Mouse (Mus musculus): ENCODE measurements around the gene Ciapin1. TPM values are rescaled to one million over a fixed set of nuclear protein-coding genes. Genes with fewer than 3 reads are reported as not detected.

The Ciapin1 gene
- polyA plus RNA-seq, 1 experiment from 2014 or later: 154 TPM

DNA sequence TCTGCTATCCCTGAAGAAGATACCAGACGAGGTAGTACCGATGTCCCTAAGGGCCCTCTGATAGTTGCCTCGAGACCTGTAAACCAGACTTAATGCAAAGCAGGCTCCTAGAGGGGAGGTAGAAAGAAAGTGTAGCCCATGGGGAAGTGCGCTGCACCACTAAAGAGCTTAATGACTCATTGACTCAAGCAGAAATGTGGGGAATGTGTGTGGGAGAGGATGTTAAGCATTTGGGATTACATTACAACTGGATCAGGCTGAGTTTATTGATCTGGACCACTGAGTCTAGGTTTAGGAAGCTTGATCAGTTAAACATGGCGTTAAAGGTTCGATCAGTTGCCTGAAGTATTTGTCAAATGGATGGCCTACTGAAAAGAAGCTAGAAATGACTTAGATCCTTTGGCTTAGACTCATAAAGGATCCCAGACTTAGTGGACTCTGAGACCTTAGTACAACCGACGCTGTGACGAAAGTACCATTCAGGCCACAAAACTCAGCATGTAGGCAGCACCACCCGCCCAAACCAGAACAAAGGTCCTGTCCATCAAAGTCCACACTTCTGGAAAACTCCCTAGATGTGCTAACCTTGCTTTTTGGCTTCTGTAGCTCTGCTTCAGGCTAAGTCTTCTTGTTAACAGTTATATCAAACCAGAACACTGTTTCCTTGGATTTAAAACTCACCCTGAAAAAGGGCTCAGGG, 48.8 kb downstream of the Ciapin1 start:
- DNase-seq (ENCODE audit: low spot score, missing footprints) (peak; percentile 89), ATAC-seq (ENCODE audit: low FRiP score) (no peak; the same call in 1 of the 2 replicates)
- no peaks in the 10 kb centered on the region for H3K9me3 ChIP-seq (ENCODE audit: control insufficient read depth, low read length)
- peaks cover 15% of the 10 kb centered on the region for H3K4me1 ChIP-seq (ENCODE audit: control insufficient read depth, insufficient read depth, low read length)
- 28% methylated on average over 10 of the region's 10 CpGs for WGBS
- H3K9ac ChIP-seq (ENCODE audit: low read length): no peak overlapping the region
- no peaks in the 10 kb centered on the region for H3K27me3 ChIP-seq (ENCODE audit: control insufficient read depth, insufficient read depth, low read length)
- H3K4me2 ChIP-seq: no peak overlapping the region
- peak overlapping the region; percentile 25; the same call in 1 of the 2 replicates for H3K27ac ChIP-seq (ENCODE audit: low read depth, low read length)
- no peak overlapping the region for H3K4me3 ChIP-seq (ENCODE audit: low read depth, low read length)
- H3K36me3 ChIP-seq (ENCODE audit: control insufficient read depth, insufficient read depth, low read length): no peaks in the 10 kb centered on the region

DNA sequence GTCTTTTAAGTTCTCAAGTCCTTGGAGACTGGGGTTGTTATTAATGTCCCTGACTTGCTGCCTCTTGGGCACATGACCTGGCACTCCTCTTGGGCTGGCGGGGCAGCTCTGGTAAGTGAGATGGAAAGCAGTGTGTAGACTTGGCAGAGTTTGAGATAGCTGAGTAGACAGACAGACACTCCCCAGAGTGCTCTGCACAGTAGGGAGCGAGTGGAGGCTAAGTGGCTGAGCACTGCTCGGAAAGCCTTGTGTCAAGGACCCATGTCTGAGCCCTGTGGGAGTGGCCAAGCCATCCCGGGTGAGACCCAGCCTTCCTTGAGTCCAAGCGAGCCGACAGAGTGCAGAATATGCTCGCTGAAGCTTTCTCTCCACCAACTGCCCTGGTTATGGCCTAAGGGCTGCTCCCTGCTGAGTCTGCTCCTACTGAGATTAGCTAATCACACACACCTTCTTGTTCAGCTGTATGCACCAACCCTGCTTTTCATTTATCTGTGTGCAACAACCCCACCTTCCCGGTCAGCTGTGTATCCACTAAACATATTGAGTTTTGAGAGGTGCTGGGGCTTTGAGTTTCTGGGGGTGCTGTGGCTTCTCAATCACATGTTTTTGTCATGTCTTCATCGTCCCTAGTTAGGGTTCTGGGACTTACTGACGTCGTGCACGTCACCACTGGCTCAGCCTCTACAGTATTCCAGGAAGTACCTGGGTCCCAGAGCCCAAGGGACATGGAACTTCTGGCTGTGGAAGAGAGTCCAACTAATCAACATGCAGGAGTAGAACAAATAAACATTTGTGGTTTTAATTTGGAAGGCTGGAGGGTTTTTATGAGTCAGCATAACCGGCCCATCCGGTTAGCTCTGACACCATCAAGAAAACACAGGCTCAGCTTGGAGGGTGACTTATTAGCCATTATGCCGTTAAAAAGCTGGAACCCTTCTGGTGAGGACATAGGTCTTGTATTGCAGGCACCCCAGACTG, 50.3 kb downstream of the Ciapin1 start:
- ATAC-seq (ENCODE audit: low FRiP score): no peak
- WGBS: 71% methylated on average over 15 of the region's 15 CpGs
- no peak overlapping the region for H3K27ac ChIP-seq (ENCODE audit: low read depth, low read length)

DNA sequence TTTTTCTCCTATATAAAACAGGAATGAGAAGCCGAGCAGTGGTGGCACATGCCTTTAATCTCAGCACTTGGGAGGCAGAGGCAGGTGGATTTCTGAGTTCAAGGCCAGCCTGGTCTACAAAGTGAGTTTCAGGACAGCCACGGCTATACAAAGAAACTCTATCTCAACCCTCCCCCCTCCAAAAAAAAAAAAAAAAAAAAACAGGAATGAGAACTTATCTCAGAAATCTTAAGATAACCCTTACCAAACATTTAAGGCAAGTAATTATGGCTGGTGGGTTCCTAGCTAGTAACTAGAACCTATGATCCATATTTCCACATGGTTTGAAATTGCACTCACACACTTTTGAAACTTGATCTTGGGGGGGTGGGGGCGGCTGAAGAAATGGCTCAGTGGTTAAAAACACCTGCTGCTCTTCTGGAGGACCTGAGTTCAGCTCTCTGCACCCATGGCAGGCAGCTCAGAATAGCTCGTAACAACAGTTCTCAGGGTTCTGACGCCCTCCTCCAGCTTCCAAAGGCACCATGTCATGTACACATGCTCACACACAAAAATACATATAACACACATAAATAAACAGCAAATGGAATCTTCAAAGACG, 52.1 kb downstream of the Ciapin1 start:
- Histone ChIP-seq H3K36me3 (ENCODE audit: control insufficient read depth, insufficient read depth, low read length) (no peaks in the 10 kb centered on the region), H3K27me3 (ENCODE audit: control insufficient read depth, insufficient read depth, low read length) (no peaks in the 10 kb centered on the region), H3K9ac (ENCODE audit: low read length) (no peak overlapping the region), H3K4me1 (ENCODE audit: control insufficient read depth, insufficient read depth, low read length) (peaks cover 21% of the 10 kb centered on the region), H3K4me3 (ENCODE audit: low read depth, low read length) (no peak overlapping the region), H3K9me3 (ENCODE audit: control insufficient read depth, low read length) (no peaks in the 10 kb centered on the region), H3K4me2 (no peak overlapping the region), H3K27ac (ENCODE audit: low read depth, low read length) (no peak overlapping the region)
- ATAC-seq (ENCODE audit: low FRiP score) (no peak), DNase-seq (ENCODE audit: low spot score, missing footprints) (no peak)
- 71% methylated on average over 6 of the region's 6 CpGs for WGBS

More for the DNA sequence above, 50.3 kb downstream of the Ciapin1 start:
- no peak overlapping the region for H3K4me3 ChIP-seq (ENCODE audit: low read depth, low read length)
- DNase-seq (ENCODE audit: low spot score, missing footprints): peak; percentile 86
- no peaks in the 10 kb centered on the region for H3K9me3 ChIP-seq (ENCODE audit: control insufficient read depth, low read length)
- H3K4me2 ChIP-seq: no peak overlapping the region
- no peaks in the 10 kb centered on the region for H3K36me3 ChIP-seq (ENCODE audit: control insufficient read depth, insufficient read depth, low read length)
- H3K9ac ChIP-seq (ENCODE audit: low read length): no peak overlapping the region
- no peaks in the 10 kb centered on the region for H3K27me3 ChIP-seq (ENCODE audit: control insufficient read depth, insufficient read depth, low read length)
- peaks cover 15% of the 10 kb centered on the region for H3K4me1 ChIP-seq (ENCODE audit: control insufficient read depth, insufficient read depth, low read length)

DNA sequence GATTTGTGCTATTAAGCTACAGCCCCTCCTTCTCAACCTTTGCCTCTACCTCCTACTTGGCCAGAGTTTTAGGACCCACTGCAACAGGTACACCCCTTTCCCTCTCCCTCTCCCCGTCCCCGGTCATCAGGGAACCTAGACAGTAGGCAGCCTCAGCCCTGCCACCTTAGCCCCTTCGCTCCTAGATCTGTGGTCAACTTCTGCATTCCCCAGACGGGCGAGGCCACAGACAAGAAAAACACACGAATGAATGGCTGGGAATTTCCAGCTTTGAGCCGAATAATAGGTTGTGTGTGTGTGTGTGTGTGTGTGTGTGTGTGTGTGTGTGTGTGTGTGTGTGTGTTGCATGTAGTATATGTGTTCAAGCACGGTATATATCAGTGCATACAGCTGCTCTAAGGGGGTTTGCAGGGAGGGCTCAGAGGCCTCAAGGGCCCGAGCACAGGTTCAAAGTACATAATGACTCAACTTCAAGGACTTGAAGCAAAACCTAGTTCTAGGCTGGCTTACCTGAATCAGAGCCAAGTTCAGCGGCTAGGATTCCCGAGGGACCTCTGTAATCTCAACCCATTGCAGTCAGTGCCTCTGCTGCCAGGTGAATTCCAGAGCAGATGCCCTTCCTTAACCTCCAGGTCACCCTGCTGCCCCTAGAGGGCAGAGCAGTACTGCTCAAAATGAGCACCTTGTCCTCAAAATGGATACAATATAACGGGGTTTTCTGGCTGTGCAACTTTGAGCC, 52.7 kb downstream of the Ciapin1 start:
- H3K9me3 ChIP-seq (ENCODE audit: control insufficient read depth, low read length): no peaks in the 10 kb centered on the region
- ATAC-seq (ENCODE audit: low FRiP score) (no peak), DNase-seq (ENCODE audit: low spot score, missing footprints) (peak; percentile 85)
- WGBS: 66% methylated on average over 12 of the region's 12 CpGs
- H3K36me3 ChIP-seq (ENCODE audit: control insufficient read depth, insufficient read depth, low read length): no peaks in the 10 kb centered on the region
- H3K4me3 ChIP-seq (ENCODE audit: low read depth, low read length): no peak overlapping the region
- H3K4me1 ChIP-seq (ENCODE audit: control insufficient read depth, insufficient read depth, low read length): peaks cover 20% of the 10 kb centered on the region
- no peaks in the 10 kb centered on the region for H3K27me3 ChIP-seq (ENCODE audit: control insufficient read depth, insufficient read depth, low read length)
- no peak overlapping the region for H3K4me2 ChIP-seq
- no peak overlapping the region for H3K9ac ChIP-seq (ENCODE audit: low read length)
- H3K27ac ChIP-seq (ENCODE audit: low read depth, low read length): no peak overlapping the region

DNA sequence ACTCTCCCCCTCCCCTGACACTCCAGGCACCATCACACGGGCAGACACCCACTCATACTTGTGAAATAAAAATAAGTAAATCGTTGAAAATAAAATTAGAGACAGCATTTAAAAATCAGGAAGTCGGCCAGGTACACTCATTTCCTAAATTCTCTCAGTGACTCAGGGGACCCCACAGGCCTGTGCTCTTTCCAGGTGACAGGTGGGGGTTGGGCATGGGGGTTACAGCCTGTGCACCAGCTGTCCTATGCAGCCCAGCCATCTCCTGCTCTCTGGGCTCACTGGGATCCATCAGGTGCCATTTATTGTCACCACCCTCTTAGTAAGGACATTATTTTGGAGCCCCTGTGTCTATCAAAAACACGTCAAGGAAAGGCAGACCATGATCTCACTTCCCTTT, 54.3 kb downstream of the Ciapin1 start:
- Histone ChIP-seq H3K9ac (ENCODE audit: low read length) (no peak overlapping the region), H3K27ac (ENCODE audit: low read depth, low read length) (no peak overlapping the region), H3K27me3 (ENCODE audit: control insufficient read depth, insufficient read depth, low read length) (no peaks in the 10 kb centered on the region), H3K4me2 (no peak overlapping the region), H3K4me1 (ENCODE audit: control insufficient read depth, insufficient read depth, low read length) (peaks cover 9% of the 10 kb centered on the region), H3K9me3 (ENCODE audit: control insufficient read depth, low read length) (no peaks in the 10 kb centered on the region), H3K4me3 (ENCODE audit: low read depth, low read length) (no peak overlapping the region), H3K36me3 (ENCODE audit: control insufficient read depth, insufficient read depth, low read length) (no peaks in the 10 kb centered on the region)
- 74% methylated on average over 4 of the region's 4 CpGs for WGBS
- ATAC-seq (ENCODE audit: low FRiP score) (no peak), DNase-seq (ENCODE audit: low spot score, missing footprints) (no peak)

DNA sequence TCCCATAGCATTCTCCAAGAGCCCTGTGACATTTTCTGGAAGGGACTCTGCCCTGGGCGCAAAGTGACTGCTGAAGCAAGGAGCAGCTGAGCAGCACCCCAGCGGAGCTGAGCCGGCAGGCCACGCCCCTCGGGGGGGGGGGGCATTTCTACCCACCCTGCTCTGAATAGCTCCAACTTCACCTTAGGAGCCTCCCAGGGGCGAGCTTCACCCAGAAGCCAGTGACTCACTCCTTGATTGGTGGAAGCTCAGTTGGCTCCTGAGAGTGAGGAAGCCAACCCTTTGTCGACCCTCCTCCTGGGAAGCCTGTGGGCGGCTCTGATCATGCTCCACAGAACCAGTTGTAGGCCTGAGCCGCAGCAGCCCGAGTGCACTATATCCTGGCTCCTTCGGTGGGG, 56.3 kb downstream of the Ciapin1 start:
- Histone ChIP-seq H3K27me3 (ENCODE audit: control insufficient read depth, insufficient read depth, low read length) (no peaks in the 10 kb centered on the region), H3K27ac (ENCODE audit: low read depth, low read length) (no peak overlapping the region), H3K36me3 (ENCODE audit: control insufficient read depth, insufficient read depth, low read length) (no peaks in the 10 kb centered on the region), H3K9ac (ENCODE audit: low read length) (no peak overlapping the region), H3K9me3 (ENCODE audit: control insufficient read depth, low read length) (no peaks in the 10 kb centered on the region), H3K4me3 (ENCODE audit: low read depth, low read length) (no peak overlapping the region), H3K4me2 (no peak overlapping the region; the same call in 1 of the 2 replicates), H3K4me1 (ENCODE audit: control insufficient read depth, insufficient read depth, low read length) (peaks cover 7% of the 10 kb centered on the region)
- 5% methylated on average over 11 of the region's 11 CpGs for WGBS
- no peak for DNase-seq (ENCODE audit: low spot score, missing footprints)
- peak; percentile 34; the same call in 1 of the 2 replicates for ATAC-seq (ENCODE audit: low FRiP score)

DNA sequence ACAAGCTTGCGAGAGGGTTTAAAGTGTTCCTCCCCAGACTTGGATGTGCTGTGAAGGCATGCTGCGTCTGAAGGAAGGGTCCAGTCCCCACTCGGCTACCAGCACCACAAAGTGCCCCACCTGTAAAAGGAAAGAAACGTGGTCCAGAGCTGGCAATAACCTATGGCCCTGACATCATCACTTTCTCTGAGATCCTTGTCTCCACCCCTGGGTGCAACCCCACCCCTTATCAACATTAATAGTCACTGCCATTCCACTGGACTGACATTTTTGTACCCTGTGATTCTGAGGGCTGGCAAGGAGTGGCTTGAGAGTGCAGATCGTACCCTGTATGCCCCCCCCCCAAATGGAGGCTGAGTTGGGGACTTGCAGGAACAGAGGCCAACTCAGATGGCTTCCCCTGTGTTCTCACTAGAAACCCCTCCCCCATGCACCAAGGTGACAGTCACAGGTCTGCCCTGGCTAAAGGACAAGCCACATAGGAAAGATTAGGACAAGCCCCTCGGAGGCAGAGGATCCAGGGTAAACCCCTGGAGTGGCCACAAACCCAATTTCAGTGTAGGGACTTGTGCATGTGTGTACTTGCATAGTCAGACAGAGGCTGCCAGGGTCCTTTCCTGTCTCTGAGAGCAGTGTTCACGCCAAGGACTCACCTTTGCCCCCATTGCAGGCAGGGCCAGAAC, 56.9 kb downstream of the Ciapin1 start:
- no peak overlapping the region; the same call in 1 of the 2 replicates for H3K4me2 ChIP-seq
- no peaks in the 10 kb centered on the region for H3K27me3 ChIP-seq (ENCODE audit: control insufficient read depth, insufficient read depth, low read length)
- H3K9me3 ChIP-seq (ENCODE audit: control insufficient read depth, low read length): no peaks in the 10 kb centered on the region

DNA sequence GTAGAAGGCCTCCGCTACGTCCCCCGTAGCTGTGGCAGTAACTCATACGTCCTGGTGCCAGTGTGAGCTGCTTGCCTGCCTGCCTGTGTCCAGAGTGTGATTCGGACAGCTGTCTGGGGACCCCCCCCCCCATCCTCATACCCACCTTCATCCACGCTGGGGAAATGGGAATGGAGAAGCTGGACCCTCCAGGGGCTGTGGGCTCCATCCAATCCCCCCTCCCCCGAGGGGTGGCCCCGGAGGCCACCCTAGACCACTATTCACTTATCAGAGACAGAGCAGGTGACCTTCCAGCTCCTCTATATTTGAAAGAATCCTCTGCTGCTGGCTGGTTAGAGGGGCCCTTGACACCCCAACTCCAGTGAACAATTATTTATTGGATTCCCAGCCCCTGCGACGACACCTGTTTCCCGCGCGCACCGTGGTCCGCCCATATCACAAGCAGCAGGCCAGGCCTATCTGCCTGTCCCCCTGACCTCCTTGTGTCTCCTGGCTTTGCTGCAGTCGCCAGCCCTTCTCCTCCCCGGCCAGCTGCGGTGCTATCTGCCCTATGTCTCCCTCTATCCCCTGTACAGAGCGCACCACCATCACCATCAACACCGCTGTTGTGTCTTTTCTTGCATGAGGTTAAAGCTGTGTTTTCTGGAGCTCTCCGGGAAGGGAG, 57.5 kb downstream of the Ciapin1 start:
- Histone ChIP-seq H3K9me3 (ENCODE audit: control insufficient read depth, low read length) (no peaks in the 10 kb centered on the region), H3K27ac (ENCODE audit: low read depth, low read length) (no peak overlapping the region), H3K4me1 (ENCODE audit: control insufficient read depth, insufficient read depth, low read length) (peaks cover 7% of the 10 kb centered on the region), H3K27me3 (ENCODE audit: control insufficient read depth, insufficient read depth, low read length) (no peaks in the 10 kb centered on the region), H3K36me3 (ENCODE audit: control insufficient read depth, insufficient read depth, low read length) (no peaks in the 10 kb centered on the region), H3K4me2 (no peak overlapping the region), H3K9ac (ENCODE audit: low read length) (no peak overlapping the region), H3K4me3 (ENCODE audit: low read depth, low read length) (no peak overlapping the region)
- DNase-seq (ENCODE audit: low spot score, missing footprints) (no peak), ATAC-seq (ENCODE audit: low FRiP score) (no peak)
- WGBS: 79% methylated on average over 21 of the region's 21 CpGs

More for the DNA sequence above, 56.9 kb downstream of the Ciapin1 start:
- DNase-seq (ENCODE audit: low spot score, missing footprints) (no peak), ATAC-seq (ENCODE audit: low FRiP score) (peak; percentile 35; the same call in 1 of the 2 replicates)
- H3K9ac ChIP-seq (ENCODE audit: low read length): no peak overlapping the region
- H3K36me3 ChIP-seq (ENCODE audit: control insufficient read depth, insufficient read depth, low read length): no peaks in the 10 kb centered on the region
- H3K4me3 ChIP-seq (ENCODE audit: low read depth, low read length): no peak overlapping the region
- H3K4me1 ChIP-seq (ENCODE audit: control insufficient read depth, insufficient read depth, low read length): peaks cover 7% of the 10 kb centered on the region
- 53% methylated on average over 7 of the region's 7 CpGs for whole genome bisulfite sequencing
- H3K27ac ChIP-seq (ENCODE audit: low read depth, low read length): no peak overlapping the region
